Mouse (Mus musculus) CH12.LX (cell line): ENCODE results near the gene Timm13. TPM values are rescaled to one million over a fixed set of nuclear protein-coding genes. Genes with fewer than 3 reads are reported as not detected.
A peak's percentile ranks its signal among the peaks of the same experiment; 100 is the strongest.

Source experiments
- DNase-seq: peaks from one replicate; pipeline ENCODE4 v3.0.0-alpha.2; 2013; ENCODE audit errors: extremely low read depth
- H3K27ac ChIP-seq: 2 replicates; pipeline ENCODE4 v1.5.1; 2012; ENCODE audit warnings: low read depth, mild to moderate bottlenecking, control low read depth, moderate library complexity; ENCODE audit not compliant: insufficient read depth
- H3K27me3 ChIP-seq: replicated peaks from 2 replicates; pipeline ENCODE3; 2012; ENCODE audit warnings: inconsistent platforms
- H3K36me3 ChIP-seq, 2 experiments: replicated peaks in 1 of 2; 2 replicates each; pipeline versions ENCODE3 to v1.6.1; 2012; ENCODE audit warnings: inconsistent platforms in 1 of 2, low read length in 1 of 2, mild to moderate bottlenecking in 1 of 2, mixed read lengths in 1 of 2, moderate library complexity in 1 of 2; ENCODE audit not compliant: control insufficient read depth in 1 of 2, insufficient read depth in 1 of 2
- H3K4me1 ChIP-seq, 2 experiments: 2 replicates each; pipeline ENCODE4 v1.6.1; 2012; ENCODE audit warnings: inconsistent platforms in 1 of 2, moderate library complexity in 1 of 2; ENCODE audit not compliant: insufficient read depth in 2 of 2, control insufficient read depth in 1 of 2
- H3K4me2 ChIP-seq: 2 replicates; pipeline ENCODE4 v1.6.1; 2012; ENCODE audit warnings: low read depth, mild to moderate bottlenecking, control low read depth; ENCODE audit not compliant: poor library complexity, insufficient read depth, severe bottlenecking
- H3K4me3 ChIP-seq, 3 experiments: fragments of 150-350 bp in 1 of 3; sonication (generic) in 1 of 3; replicated peaks in 1 of 3; 2 replicates each; pipeline versions ENCODE3 to v1.5.1; 2011 to 2012; ENCODE audit warnings: low read depth in 2 of 3, low read length in 2 of 3, mild to moderate bottlenecking in 2 of 3, moderate library complexity in 2 of 3, control low read depth in 1 of 3, improper control_type of control experiment in 1 of 3, inconsistent platforms in 1 of 3, mixed read lengths in 1 of 3; ENCODE audit not compliant: poor library complexity in 1 of 3
- H3K79me2 ChIP-seq: replicated peaks from 2 replicates; pipeline ENCODE4 v1.6.1; 2012; ENCODE audit warnings: mild to moderate bottlenecking, moderate library complexity; ENCODE audit not compliant: control insufficient read depth, poor library complexity, insufficient read depth, severe bottlenecking; ENCODE audit errors: extremely low read depth
- H3K9ac ChIP-seq: 2 replicates; pipeline ENCODE4 v1.6.1; 2012; ENCODE audit warnings: low read depth, mild to moderate bottlenecking, control low read depth, moderate library complexity; ENCODE audit not compliant: insufficient read depth
- H3K9me3 ChIP-seq: replicated peaks from 2 replicates; pipeline ENCODE3; 2012; ENCODE audit warnings: low read length, inconsistent platforms, mixed read lengths
- BHLHE40 ChIP-seq: IDR thresholded peaks from 2 replicates; pipeline ENCODE4 v1.6.1; 2011; ENCODE audit warnings: mild to moderate bottlenecking, low read depth, low read length, improper control_type of control experiment
- CHD2 ChIP-seq: IDR thresholded peaks from 2 replicates; pipeline ENCODE4 v1.6.1; 2011; ENCODE audit warnings: low read length, improper control_type of control experiment
- CTCF ChIP-seq, 2 experiments: IDR thresholded peaks in 1 of 2; conservative IDR thresholded peaks in 1 of 2; 2 replicates each; pipeline ENCODE4 v1.5.1; 2011 to 2012; ENCODE audit warnings: low read depth in 2 of 2, low read length in 2 of 2, improper control_type of control experiment in 1 of 2, inconsistent platforms in 1 of 2, mild to moderate bottlenecking in 1 of 2, moderate library complexity in 1 of 2
- ELF1 ChIP-seq: IDR thresholded peaks from 2 replicates; pipeline ENCODE4 v1.6.1; 2014; ENCODE audit warnings: low read depth, mild to moderate bottlenecking, inconsistent platforms, low read length, improper control_type of control experiment
- EP300 ChIP-seq: IDR thresholded peaks from 2 replicates; pipeline ENCODE4 v1.6.1; 2011; ENCODE audit warnings: low read length, improper control_type of control experiment
- GABPA ChIP-seq: IDR thresholded peaks from 2 replicates; pipeline ENCODE4 v1.6.1; 2012; ENCODE audit warnings: low read depth, low read length, improper control_type of control experiment, inconsistent platforms; ENCODE audit not compliant: insufficient replicate concordance
- HCFC1 ChIP-seq: IDR thresholded peaks from 2 replicates; pipeline ENCODE4 v1.6.1; 2012; ENCODE audit warnings: low read depth, mild to moderate bottlenecking, inconsistent platforms, low read length, improper control_type of control experiment
- MAX ChIP-seq: IDR thresholded peaks from 2 replicates; pipeline ENCODE4 v1.6.1; 2011; ENCODE audit warnings: low read length, improper control_type of control experiment
- MXI1 ChIP-seq: IDR thresholded peaks from 2 replicates; pipeline ENCODE4 v1.6.1; 2011; ENCODE audit warnings: mild to moderate bottlenecking, low read depth, low read length, improper control_type of control experiment
- PAX5 ChIP-seq: IDR thresholded peaks from 2 replicates; pipeline ENCODE4 v1.6.1; 2012; ENCODE audit warnings: low read length, inconsistent platforms, mixed read lengths
- POLR2A ChIP-seq: IDR thresholded peaks from 2 replicates; pipeline ENCODE4 v1.6.1; 2011; ENCODE audit warnings: low read depth, mild to moderate bottlenecking, improper control_type of control experiment, low read length
- POLR2AphosphoS2 ChIP-seq: IDR thresholded peaks from 2 replicates; pipeline ENCODE4 v1.6.1; 2011; ENCODE audit warnings: low read depth, low read length, improper control_type of control experiment
- TBP ChIP-seq: conservative IDR thresholded peaks from 2 replicates; pipeline ENCODE4 v1.6.1; 2011; ENCODE audit warnings: low read depth, low read length, improper control_type of control experiment
- USF1 ChIP-seq: IDR thresholded peaks from 2 replicates; pipeline ENCODE4 v1.6.1; 2014; ENCODE audit warnings: low read depth, mild to moderate bottlenecking, inconsistent platforms, low read length, improper control_type of control experiment
- USF2 ChIP-seq: conservative IDR thresholded peaks from 2 replicates; pipeline ENCODE4 v1.6.1; 2011; ENCODE audit warnings: low read depth, low read length, improper control_type of control experiment
- ZC3H11A ChIP-seq: IDR thresholded peaks from 2 replicates; pipeline ENCODE4 v1.6.1; 2012; ENCODE audit warnings: low read depth, mild to moderate bottlenecking, inconsistent platforms, low read length, improper control_type of control experiment
- ZMIZ1 ChIP-seq: IDR thresholded peaks from 2 replicates; pipeline ENCODE4 v1.6.1; 2012; ENCODE audit warnings: low read depth, mild to moderate bottlenecking, inconsistent platforms, low read length, improper control_type of control experiment
- ZNF384 ChIP-seq: IDR thresholded peaks from 2 replicates; pipeline ENCODE4 v1.6.1; 2012; ENCODE audit warnings: low read depth, low read length, improper control_type of control experiment, inconsistent platforms
- dilution Hi-C: fragments of 300-500 bp; cut with MboI; formaldehyde crosslinking; loops from 2 replicates; pipeline ENCODE4 v1.14.3; 2020; ENCODE audit warnings: low sequenced_read_pairs; ENCODE audit not compliant: extremely low pct_unique_long_range_greater_than_20kb, extremely low pct_ligation_motif_present
- in situ Hi-C: fragments of 300-500 bp; cut with MboI; formaldehyde crosslinking; loops from 3 replicates; pipeline ENCODE4 v1.14.3; 2019; ENCODE audit warnings: low sequenced_read_pairs, low pct_ligation_motif_present, low pct_unique_long_range_greater_than_20kb, mixed read lengths
- polyA plus RNA-seq: library from polyadenylated mRNA; unstranded; fragments of >175 nt; gene quantifications from 2 replicates; pipeline ENCODE4 v1.2.1, GENCODE M21; 2012; ENCODE audit warnings: low read depth; ENCODE audit not compliant: insufficient read length
- total RNA-seq, 2 experiments: library from RNA; depleted of rRNA; stranded (reverse); fragments of 300-350 nt in 1 of 2; fragments of >200 nt in 1 of 2; gene quantifications; 2 replicates each; pipeline ENCODE4 v1.2.3; 2012 to 2014

The Timm13 gene
- total and polyA plus RNA-seq, 3 experiments: 137 to 292 (median 279) TPM

DNA sequence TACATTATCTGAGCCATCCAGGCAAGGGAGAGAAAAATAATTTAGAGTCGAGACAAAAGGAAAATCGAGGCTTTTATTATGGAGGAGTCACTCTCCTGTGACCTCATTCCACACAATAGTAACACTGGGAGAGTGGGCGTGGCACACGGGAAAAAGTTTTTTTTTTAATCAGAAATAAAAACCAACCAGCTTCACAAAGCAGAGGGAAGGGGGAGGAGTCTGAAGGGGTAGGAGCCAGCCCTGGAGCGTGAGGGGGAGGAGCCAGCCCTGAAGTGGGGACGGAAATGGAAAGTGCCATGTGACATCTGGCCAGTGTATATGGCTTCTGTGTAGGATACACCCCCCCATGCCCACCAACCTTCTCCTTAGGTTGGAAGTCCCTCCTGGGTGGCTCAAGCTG is 47.8 kb upstream of the Timm13 start:
- Histone ChIP-seq H3K9me3 (no peaks in the 10 kb centered on the region), H3K9ac (no peak overlapping the region), H3K4me2 (no peak overlapping the region), H3K27me3 (peaks cover 19% of the 10 kb centered on the region), H3K79me2 (no peaks in the 10 kb centered on the region), H3K4me1 (peaks cover 6 to 29% of the 10 kb centered on the region in 2 experiments; a peak in 3 of 4 replicates), H3K36me3 (no peaks in the 10 kb centered on the region), H3K27ac (no peak overlapping the region), H3K4me3 (no peak overlapping the region)
- in situ Hi-C loops: no loop called here
- TF ChIP-seq GABPA (no peak), TBP (no peak), MXI1 (no peak), POLR2AphosphoS2 (no peak), ZMIZ1 (no peak), USF1 (peak; percentile 54), ZNF384 (peak; percentile 26; the same call in 1 of the 2 replicates), ELF1 (no peak), EP300 (no peak), BHLHE40 (peak; percentile 38; the same call in 1 of the 2 replicates)
- DNase-seq: no peak
- dilution Hi-C loops: no loop called here

DNA sequence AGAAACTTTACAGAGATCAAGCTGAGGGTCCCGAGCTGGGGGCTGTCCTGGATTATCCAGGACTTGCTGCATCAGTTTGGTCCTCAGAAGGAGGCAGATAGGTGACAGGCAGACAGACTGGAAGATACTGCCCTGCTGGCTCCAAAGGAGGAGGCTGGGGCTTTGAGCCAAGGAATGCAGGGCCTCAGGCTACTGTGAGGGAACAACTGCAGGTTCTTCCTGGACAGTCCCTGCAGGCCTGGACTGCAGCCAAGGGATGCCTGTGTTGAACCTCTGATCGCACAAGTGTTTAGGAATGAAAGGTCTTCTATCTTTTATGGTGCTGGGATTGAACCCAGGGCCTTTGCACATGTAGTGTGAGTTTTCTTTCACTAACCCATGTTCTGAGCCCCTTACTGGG is 47.0 kb upstream of the Timm13 start:
- Histone ChIP-seq H3K79me2 (no peaks in the 10 kb centered on the region), H3K9ac (no peak overlapping the region), H3K4me2 (no peak overlapping the region), H3K9me3 (no peaks in the 10 kb centered on the region), H3K36me3 (no peaks in the 10 kb centered on the region), H3K4me1 (peaks cover 6 to 35% of the 10 kb centered on the region in 2 experiments; a peak in 3 of 4 replicates), H3K27me3 (peaks cover 23% of the 10 kb centered on the region), H3K4me3 (no peak overlapping the region), H3K27ac (no peak overlapping the region)
- TF ChIP-seq TBP (no peak), POLR2A (no peak), MXI1 (no peak), ZMIZ1 (no peak), USF2 (no peak)
- in situ Hi-C loops (no loop called here), dilution Hi-C loops (no loop called here)
- DNase-seq: no peak

DNA sequence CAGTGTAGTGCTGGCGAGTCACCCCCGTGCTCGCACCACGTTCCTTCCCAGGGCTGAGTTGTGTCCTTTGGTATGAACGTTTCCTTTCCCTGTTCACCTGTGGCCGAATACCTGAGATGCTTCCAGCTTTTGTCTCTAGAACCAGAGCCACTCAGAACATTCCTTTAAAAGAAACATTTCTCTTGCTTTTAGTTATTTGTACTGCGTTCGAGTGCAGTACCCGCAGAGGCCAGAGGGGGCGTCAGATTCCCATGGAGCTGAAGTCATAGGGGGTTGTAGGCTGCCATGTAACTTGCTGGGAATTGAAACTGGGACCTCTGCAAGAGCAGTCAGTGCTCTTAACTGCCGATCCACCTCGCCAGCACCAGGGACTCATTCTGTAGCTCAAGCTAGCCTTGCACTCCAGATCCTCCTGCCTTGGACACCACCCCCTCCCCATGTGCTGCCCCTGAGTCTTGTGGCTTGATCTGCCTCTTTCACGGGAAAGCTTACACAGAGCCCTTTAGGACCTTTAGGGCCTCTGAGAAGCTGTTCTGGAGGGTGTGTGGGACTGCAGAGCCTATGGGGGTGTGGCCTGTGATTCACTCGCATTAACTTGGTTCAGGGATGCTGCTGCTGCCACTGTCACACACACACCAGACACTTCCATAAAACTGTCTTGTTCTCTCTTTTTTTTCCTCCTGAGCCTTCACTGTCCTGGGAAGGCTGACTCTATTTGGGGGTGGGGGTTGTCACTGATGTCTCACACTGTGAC is 46.1 kb upstream of the Timm13 start:
- dilution Hi-C loops: no loop called here
- no peaks in the 10 kb centered on the region for H3K9me3 ChIP-seq
- H3K4me1 ChIP-seq: peaks cover 6 to 37% of the 10 kb centered on the region in 2 experiments; a peak in 3 of 4 replicates
- H3K9ac ChIP-seq: no peak overlapping the region
- no peak for DNase-seq
- no peaks in the 10 kb centered on the region for H3K79me2 ChIP-seq
- peaks cover 24% of the 10 kb centered on the region for H3K27me3 ChIP-seq
- H3K4me2 ChIP-seq: no peak overlapping the region
- in situ Hi-C loops: no loop called here
- no peak for TF ChIP-seq HCFC1
- TF ChIP-seq CHD2: no peak
- no peak for TF ChIP-seq ZC3H11A
- no peak for TF ChIP-seq MAX
- no peak for TF ChIP-seq POLR2AphosphoS2
- TF ChIP-seq PAX5: no peak
- peak; percentile 47 to 61 for TF ChIP-seq CTCF (conservative IDR thresholded peaks at IDR 0.05 in 1 of 2, IDR thresholded peaks at IDR 0.05 in 1 of 2; ENCODE audit: low read depth in 2 of 2, low read length in 2 of 2)
- TF ChIP-seq, all 38 proteins: peak for 1
- no peak overlapping the region for H3K4me3 ChIP-seq
- no peak overlapping the region for H3K27ac ChIP-seq
- no peaks in the 10 kb centered on the region for H3K36me3 ChIP-seq
